Mouse (Mus musculus) testis, postnatal 14 days (tissue): Measurements from ENCODE around the gene Lif.
A peak's percentile ranks its signal among the peaks of the same experiment; 100 is the strongest.

ENCODE experiments used
- DNase-seq: peaks from one replicate; pipeline ENCODE4 v3.0.0; 2021; ENCODE audit warnings: low spot score

Gene Lif

GRCm38 (mm10) chr11:4231435-4231834, 25.9 kb upstream of the Lif start:
- DNase-seq, result no peak

DNA sequence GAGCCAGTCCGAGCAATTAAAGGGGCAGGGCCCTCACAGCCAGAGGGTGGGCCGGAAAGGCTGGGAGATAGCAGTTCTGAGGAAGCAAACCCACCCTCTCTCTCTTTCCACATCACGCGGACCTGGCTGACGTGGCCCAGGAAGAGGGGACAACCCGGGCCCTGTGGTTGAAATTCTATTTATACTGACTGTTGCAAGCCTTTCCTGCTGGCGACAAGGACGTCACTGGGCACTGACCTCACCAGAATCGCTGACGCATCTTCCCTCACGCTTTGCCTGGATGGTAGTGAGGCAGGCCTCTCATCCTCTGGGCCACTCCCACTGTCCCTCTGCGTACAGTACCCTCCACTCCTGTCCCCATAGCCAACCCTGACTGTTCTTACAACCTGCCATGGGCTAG, 24.7 kb upstream of the Lif start:
- DNase-seq, result no peak

DNA sequence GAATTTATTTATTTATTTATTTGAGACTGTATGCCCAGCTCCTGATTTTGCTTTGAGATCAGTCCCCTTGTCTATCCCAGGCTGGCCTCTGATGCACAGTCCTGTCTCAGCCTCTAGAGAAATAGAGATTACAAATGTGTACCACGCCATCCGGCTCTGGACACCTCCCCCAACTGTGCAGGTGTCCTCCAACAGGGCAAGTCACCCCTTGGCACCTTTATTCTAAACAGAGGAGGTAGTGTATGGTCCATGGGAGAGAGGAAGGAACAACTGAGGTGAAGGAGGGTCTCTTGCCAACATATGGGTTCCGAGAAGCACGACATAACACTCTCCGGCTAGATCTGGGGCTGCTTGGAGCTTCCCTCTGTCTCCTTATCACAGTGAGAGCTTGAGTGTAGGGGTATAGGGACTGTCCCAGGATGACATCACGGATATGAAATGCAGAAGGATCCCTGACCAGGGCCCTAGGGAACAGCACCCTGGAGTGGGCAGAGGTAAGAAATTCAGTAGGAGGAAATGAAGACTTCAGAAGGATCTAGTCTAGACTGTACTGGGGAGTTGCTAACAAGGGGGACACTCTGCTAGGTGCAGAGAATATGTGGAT, 22.2 kb upstream of the Lif start:
- no peak for DNase-seq

GRCm38 (mm10) chr11:4235665-4236545, 21.5 kb upstream of the Lif start, which contains the start of gene Osm:
Gene Osm, plus strand, starts transcription at chr11:4236420.
- DNase-seq, result no peak

- DNase-seq, result no peak
Observed at GRCm38 (mm10) chr11:4236546-4237067, 20.8 kb upstream of the Lif start.

- no peak for DNase-seq
Observed at GRCm38 (mm10) chr11:4237389-4237912, 19.9 kb upstream of the Lif start.

DNA sequence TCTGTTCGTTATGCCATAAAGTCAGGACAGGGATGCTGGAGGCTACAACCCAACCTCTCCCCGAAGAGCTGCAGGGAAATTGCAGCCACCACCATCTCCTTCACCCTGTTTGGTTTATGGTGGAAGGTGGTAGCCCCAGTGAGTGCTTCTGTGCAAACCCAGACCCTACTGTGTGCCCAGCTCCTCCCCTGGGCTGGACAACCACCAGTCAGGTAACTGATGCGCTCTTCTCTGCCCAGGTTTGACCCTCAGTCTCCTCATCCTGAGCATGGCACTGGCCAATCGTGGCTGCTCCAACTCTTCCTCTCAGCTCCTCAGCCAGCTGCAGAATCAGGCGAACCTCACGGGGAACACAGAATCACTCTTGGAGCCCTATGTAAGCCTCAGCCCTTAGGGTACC, 19.2 kb upstream of the Lif start:
- no peak for DNase-seq

GRCm38 (mm10) chr11:4239691-4240090, 17.7 kb upstream of the Lif start:
- no peak for DNase-seq

GRCm38 (mm10) chr11:4240151-4240550, 17.2 kb upstream of the Lif start:
- no peak for DNase-seq

DNA sequence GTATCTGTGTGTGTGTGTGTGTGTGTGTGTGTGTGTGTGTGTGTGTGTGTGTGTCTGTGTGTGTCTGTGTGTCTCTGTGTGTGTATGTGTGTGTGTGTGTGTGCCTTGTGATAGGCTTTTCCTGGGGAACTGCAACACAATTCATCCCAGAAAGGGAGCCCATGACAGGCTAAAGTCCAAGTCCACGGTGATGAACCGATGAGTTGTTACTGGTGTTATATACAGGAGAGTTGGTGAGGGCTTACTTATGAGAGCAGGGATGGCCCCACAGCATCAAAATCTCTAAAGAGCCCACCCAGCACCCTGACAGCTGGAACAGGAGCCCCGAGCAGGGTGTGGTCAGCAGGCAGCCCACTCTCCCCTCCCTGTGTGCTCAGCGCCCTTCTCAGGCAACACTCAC, 16.2 kb upstream of the Lif start:
- no peak for DNase-seq

DNA sequence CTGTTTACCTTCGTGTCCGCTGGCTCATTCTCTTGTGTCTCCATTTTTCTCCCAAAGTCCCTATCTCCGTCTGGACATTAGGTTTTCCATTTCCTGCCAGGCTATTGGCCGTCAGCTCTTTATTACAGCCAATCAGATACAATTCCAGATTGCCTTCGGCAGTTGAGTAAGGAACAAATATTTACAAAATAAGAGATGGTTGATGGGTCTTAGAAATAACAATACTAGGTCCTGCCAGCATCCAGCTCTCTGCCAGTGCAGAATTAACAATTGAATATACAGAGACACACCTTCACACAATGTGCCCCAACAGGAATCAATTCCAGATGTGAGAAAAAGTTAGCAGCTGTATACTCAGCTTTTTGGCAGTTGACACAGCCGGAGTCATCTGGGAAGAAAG, 11.2 kb upstream of the Lif start:
- DNase-seq, result no peak

DNA sequence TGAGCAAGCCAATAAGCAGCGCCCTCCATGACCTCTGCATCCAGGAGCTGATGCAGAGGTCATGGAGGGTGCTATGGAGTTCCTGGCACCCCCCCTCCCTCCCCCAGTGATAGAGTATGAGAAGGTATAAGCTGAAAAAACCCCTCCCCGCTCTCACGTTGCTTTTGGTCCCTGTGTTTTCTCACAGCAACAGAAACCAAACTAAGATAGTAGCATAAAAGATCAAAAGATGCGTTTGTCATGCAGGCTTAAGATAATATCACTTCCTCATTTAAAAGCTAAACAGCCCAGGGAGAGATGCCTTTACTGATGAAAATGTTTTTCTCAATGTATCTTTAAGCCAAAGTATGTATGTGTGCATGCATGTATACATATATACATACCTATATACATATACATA, 10.7 kb upstream of the Lif start:
- DNase-seq, result no peak

DNA sequence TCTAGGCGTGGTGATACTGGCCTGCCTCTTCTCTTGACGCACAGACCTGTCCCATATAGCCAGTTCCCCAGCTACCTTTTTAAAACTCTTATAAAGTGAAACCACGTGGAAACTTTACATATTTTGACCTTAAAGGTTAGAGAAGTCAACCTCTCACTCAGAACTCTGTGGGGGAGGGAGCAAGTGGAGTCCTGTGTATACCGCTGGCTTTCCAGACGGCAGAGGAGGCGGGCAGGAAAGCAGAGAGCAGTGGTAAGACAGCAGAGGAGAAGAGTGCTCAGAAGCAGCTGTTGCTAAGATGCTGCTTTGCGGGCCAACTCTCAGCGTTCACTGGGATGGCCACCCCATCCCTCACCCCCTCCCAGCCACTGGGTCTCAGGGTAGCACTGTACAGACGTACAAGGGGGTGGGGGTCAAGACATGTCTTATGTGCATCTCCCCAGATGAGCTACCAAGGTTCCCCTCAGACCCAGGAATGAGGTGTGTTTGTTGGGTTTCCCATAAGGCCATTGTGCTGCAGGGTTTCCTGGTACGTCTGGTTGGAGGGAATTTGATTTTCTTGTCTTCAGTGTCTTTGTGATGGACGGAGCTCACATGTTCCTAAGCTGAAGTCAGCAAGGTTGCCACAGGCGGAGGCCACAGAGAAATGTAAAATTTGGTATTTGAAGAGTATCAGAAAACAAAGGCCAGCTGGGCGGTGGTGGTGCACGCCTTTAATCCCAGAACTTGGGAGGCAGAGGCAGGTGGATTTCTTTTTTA, 10.0 kb upstream of the Lif start:
- no peak for DNase-seq

GRCm38 (mm10) chr11:4249151-4249550, 8.2 kb upstream of the Lif start:
- no peak for DNase-seq

GRCm38 (mm10) chr11:4250290-4250689, 7.1 kb upstream of the Lif start:
- no peak for DNase-seq

DNA sequence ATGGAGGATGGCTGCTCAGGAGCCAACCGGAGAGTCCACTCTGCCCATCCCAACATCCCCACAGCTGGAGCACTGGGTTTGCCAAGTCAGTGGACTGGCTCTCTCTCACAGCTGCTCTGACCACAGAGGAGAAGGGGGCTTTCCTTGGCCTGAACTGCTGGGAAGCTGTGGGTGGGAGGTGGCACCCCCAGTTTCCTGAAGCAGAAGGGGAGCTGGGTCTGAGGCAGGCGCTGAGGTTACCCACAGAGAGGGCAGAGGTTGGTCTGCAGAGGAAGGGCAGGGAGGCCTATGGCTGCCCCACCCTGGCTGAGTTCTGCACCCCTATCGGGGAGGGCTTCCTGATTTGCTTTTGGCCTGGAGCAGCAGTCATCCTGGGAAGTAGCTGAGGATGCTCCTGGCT, 6.0 kb upstream of the Lif start:
- no peak for DNase-seq

DNA sequence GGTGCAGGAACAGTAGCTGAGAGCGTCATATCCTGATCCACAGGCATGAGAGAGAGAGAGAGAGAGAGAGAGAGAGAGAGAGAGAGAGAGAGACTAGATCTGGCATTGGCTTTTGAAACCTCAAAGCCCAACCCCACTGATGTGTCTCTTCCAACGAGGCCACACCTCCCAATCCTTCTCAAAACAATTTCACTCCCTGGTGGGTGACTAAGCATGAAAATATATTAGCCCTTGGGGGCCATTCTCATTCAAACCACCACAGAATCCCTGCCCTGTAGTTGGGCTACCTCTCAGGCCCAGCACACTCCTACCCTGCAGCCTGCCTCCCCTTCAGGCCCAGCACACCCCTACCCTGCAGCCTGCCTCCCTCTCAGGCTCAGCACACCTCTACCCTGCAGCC, 4.5 kb upstream of the Lif start:
- DNase-seq, result no peak

GRCm38 (mm10) chr11:4257756-4258155, 399 bp downstream of the Lif start:
- DNase-seq, result no peak

GRCm38 (mm10) chr11:4258657-4259082, 1.3 kb downstream of the Lif start:
- DNase-seq, result peak; percentile 73

DNA sequence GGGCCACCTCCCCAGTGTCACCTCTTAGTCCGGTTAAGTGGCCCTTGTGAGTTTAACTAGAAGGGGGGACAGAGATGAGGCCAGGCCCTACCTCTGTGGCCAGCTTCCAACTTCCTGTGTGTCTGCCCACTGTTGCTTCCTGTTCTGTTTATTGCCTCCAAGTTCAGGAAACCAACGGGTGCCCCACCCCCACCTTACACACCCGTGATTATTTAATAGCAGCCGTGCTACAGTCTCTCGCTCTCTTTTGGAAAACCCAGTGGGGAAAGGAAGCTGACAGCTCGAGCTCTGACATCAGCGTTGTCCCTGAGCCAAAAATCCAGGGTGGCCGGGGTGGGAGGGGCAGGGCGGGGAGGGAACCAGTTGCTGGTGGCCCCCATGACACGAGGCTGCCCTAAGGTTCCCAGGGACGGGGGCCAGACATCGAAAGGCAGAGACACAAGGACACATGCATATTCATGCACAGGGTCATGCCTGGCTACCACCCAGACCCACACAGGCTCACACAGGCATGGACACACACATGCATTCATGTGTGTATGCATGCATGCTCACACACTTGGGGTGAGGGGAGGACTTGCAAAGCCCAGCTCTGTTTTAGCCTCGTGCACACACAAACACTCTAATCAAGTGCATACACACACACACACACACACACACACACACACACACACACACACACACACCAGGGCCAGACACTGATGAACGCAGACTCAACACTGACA, 3.3 kb downstream of the Lif start:
- DNase-seq, result no peak

- no peak for DNase-seq
Observed at GRCm38 (mm10) chr11:4261188-4261494, 3.8 kb downstream of the Lif start.

GRCm38 (mm10) chr11:4261969-4262368, 4.6 kb downstream of the Lif start:
- DNase-seq, result no peak
